Mouse (Mus musculus) G1E-ER4 (cell line): Measurements from ENCODE around the gene Cpd. TPM values are rescaled to one million over a fixed set of nuclear protein-coding genes. Genes with fewer than 3 reads are reported as not detected.

Source experiments
- GATA1 ChIP-seq: IDR thresholded peaks from one replicate; pipeline ENCODE4 v1.8.0; 2012; ENCODE audit warnings: low read length, inconsistent platforms
- polyA plus RNA-seq: library from polyadenylated mRNA; stranded (reverse); fragments of >175 nt; gene quantifications from 2 replicates; pipeline ENCODE4 v1.2.3, GENCODE M21; 2012

Cpd gene
- polyA plus RNA-seq, 1 experiment: 52.0 TPM

GRCm38 (mm10) chr11:76856601-76857000 lies 9.8 kb upstream of the Cpd start:
- no peak for TF ChIP-seq GATA1

GRCm38 (mm10) chr11:76854475-76855341 lies 7.9 kb upstream of the Cpd start:
- no peak for TF ChIP-seq GATA1

- TF ChIP-seq GATA1: no peak
These were observed 4.7 kb upstream of the Cpd start for GRCm38 (mm10) chr11:76851512-76851911.

- no peak for TF ChIP-seq GATA1
These were observed 2.8 kb upstream of the Cpd start for GRCm38 (mm10) chr11:76849596-76849995.

- no peak for TF ChIP-seq GATA1
These were observed 1.3 kb upstream of the Cpd start for GRCm38 (mm10) chr11:76848081-76848480.

- no peak for TF ChIP-seq GATA1
These were observed 536 bp upstream of the Cpd start for GRCm38 (mm10) chr11:76847354-76847753.

- TF ChIP-seq GATA1: no peak
These were observed 574 bp downstream of the Cpd start for GRCm38 (mm10) chr11:76846011-76846877.

GRCm38 (mm10) chr11:76845275-76845980 lies 1.4 kb downstream of the Cpd start:
- TF ChIP-seq GATA1: no peak

GRCm38 (mm10) chr11:76838573-76838972 lies 8.2 kb downstream of the Cpd start:
- TF ChIP-seq GATA1: peak; percentile 95

GRCm38 (mm10) chr11:76836317-76836716 lies 10.5 kb downstream of the Cpd start:
- no peak for TF ChIP-seq GATA1

GRCm38 (mm10) chr11:76835868-76836267 lies 10.9 kb downstream of the Cpd start:
- TF ChIP-seq GATA1: no peak

- peak; percentile 93 for TF ChIP-seq GATA1
These were observed 12.2 kb downstream of the Cpd start for GRCm38 (mm10) chr11:76834665-76835064.

GRCm38 (mm10) chr11:76824885-76825265 lies 21.9 kb downstream of the Cpd start:
- no peak for TF ChIP-seq GATA1

GRCm38 (mm10) chr11:76824238-76824884 lies 22.5 kb downstream of the Cpd start:
- no peak for TF ChIP-seq GATA1

- TF ChIP-seq GATA1: no peak
These were observed 23.2 kb downstream of the Cpd start for GRCm38 (mm10) chr11:76823641-76824040.
